In genomic region chr5:122510651-122511157, GRCm38 (mm10) we compare ENCODE assay signal across 8 mouse cellular contexts. TPM values are rescaled to one million over a fixed set of nuclear protein-coding genes. Genes with fewer than 3 reads are reported as not detected.
A peak's percentile ranks its signal among the peaks of the same experiment; 100 is the strongest.
DNase-seq lines count a peak whose midpoint lies in the region; ATAC-seq lines count a peak whose summit lies in the region.
"Had no signal": no experiment of that assay in that cellular context is flagged by ENCODE, and none has a peak within 500 bp of the region (broad histone marks: within the 10 kb centered on the region; RNA-seq: fewer than 3 reads in every experiment).

No protein-coding gene starts in this region.

- no peak for DNase-seq in lung, adult 18-20 months
- DNase-seq in cerebellum, postnatal 25 days: peak; percentile 77
- DNase-seq in heart, postnatal 10 days: peak; percentile 83 to 91
- no peak for DNase-seq in thymus, postnatal 36 days
- no peak for DNase-seq in urinary bladder, postnatal 10 days (ENCODE audit: low spot score)

- H3K9ac ChIP-seq in lung, embryonic 16.5 days (ENCODE audit: low read length): no peak overlapping the region
- H3K9ac ChIP-seq in stomach, embryonic 14.5 days (replicated peaks; ENCODE audit: low read depth, low read length): no peak overlapping the region
- H3K9ac ChIP-seq: liver, embryonic 15.5 days had no signal

- 42% methylated on average over 17 of the region's 17 CpGs for WGBS in lung, embryonic 16.5 days
- WGBS in stomach, embryonic 14.5 days: 44% methylated on average over 17 of the region's 17 CpGs

- H3K27me3 ChIP-seq in lung, embryonic 16.5 days (ENCODE audit: control insufficient read depth, insufficient read depth, low read depth, low read length): no peaks in the 10 kb centered on the region
- no peaks in the 10 kb centered on the region for H3K27me3 ChIP-seq in stomach, embryonic 14.5 days (ENCODE audit: control insufficient read depth, insufficient read depth, low read length)

- peak; percentile 75 for ATAC-seq in lung, embryonic 16.5 days (ENCODE audit: low read depth)
- peak; percentile 51; the same call in 1 of the 2 replicates for ATAC-seq in stomach, embryonic 14.5 days (ENCODE audit: insufficient number of reproducible peaks, insufficient read depth, low FRiP score, low read depth)

- no peak overlapping the region for H3K27ac ChIP-seq in lung, embryonic 16.5 days (ENCODE audit: low read length)
- peak overlapping the region; percentile 79 for H3K27ac ChIP-seq in stomach, embryonic 14.5 days (ENCODE audit: low read length)
- H3K27ac ChIP-seq: liver, embryonic 15.5 days had no signal

- H3K4me2 ChIP-seq in lung, embryonic 16.5 days (ENCODE audit: low read depth, low read length): 0 out of 2 replicates have a peak overlapping the region, but pooled peaks have one; percentile 1
- H3K4me2 ChIP-seq in stomach, embryonic 14.5 days (replicated peaks; ENCODE audit: low read depth, low read length): no peak overlapping the region; the same call in 1 of the 2 replicates
- H3K4me2 ChIP-seq: liver, embryonic 15.5 days had no signal

- intact Hi-C loops in heart, postnatal 10 days (cut with DNase I): loop anchor here (2.0 kb wide), 1 partner anchor 14 kb away; no protein-coding TSS in a partner anchor

- peaks cover 16% of the 10 kb centered on the region for H3K4me1 ChIP-seq in lung, embryonic 16.5 days (replicated peaks; ENCODE audit: control insufficient read depth, insufficient read depth, low read length)
- H3K4me1 ChIP-seq in stomach, embryonic 14.5 days (ENCODE audit: control insufficient read depth, insufficient read depth, low read length): peaks cover 23% of the 10 kb centered on the region

- no peaks in the 10 kb centered on the region for H3K36me3 ChIP-seq in lung, embryonic 16.5 days (ENCODE audit: control insufficient read depth, insufficient read depth, low read length)
- H3K36me3 ChIP-seq in stomach, embryonic 14.5 days (ENCODE audit: control insufficient read depth, insufficient read depth, low read length): no peaks in the 10 kb centered on the region
- H3K36me3 ChIP-seq: liver, embryonic 15.5 days had no signal

- H3K9me3 ChIP-seq in lung, embryonic 16.5 days (ENCODE audit: control insufficient read depth, low read length): peaks cover 5% of the 10 kb centered on the region; the same call in 1 of the 2 replicates
- no peaks in the 10 kb centered on the region for H3K9me3 ChIP-seq in stomach, embryonic 14.5 days (ENCODE audit: control insufficient read depth, low read depth, low read length)
- H3K9me3 ChIP-seq: liver, embryonic 15.5 days had no signal

- H3K4me3 ChIP-seq in lung, embryonic 16.5 days (ENCODE audit: low read length): no peak overlapping the region
- H3K4me3 ChIP-seq in stomach, embryonic 14.5 days (ENCODE audit: low read depth, low read length): no peak overlapping the region
- H3K4me3 ChIP-seq: liver, embryonic 15.5 days had no signal

RNA-seq across cellular contexts. Expression of gene Atp2a2, which starts 8.7 kb away (rescaled TPM):
- 28.8 TPM in 2 replicates for polyA plus RNA-seq in lung, embryonic 16.5 days (2015; fragmentation: Nextera tagmentation; extraction: Ambion mirVana)
- 1,000 to 10,000 TPM; 7,820 to 7,948 TPM for total RNA-seq in heart, postnatal 10 days (2021)
- polyA plus RNA-seq in stomach, embryonic 14.5 days (2014; fragmentation: Nextera tagmentation; extraction: Ambion mirVana): 36.7 and 40.0 TPM in 2 replicates

Comparison
In these comparisons a context has a peak if more than half of its experiments do, and no peak if none do; other contexts are left out.
1. DNase-seq: peak in cerebellum, postnatal 25 days (2 of 2) and heart, postnatal 10 days (2 of 2); none in lung, adult 18-20 months (0 of 2), thymus, postnatal 36 days (0 of 2) and urinary bladder, postnatal 10 days (single experiment).